Mouse (Mus musculus): Measurements from ENCODE around the gene Mast3.

Gene Mast3

GRCm38 (mm10) chr8:70804481-70805206, at the start of gene Mast3:
TSS of gene Mast3 (minus strand) at chr8:70805054.
- in situ Hi-C loops (cut with MboI; ENCODE audit: low pct_unique_long_range_greater_than_20kb in 1 of 2, low sequenced_read_pairs in 2 of 2, unreplicated experiment in 1 of 2), result no loop called here

- in situ Hi-C loops (cut with MboI; ENCODE audit: low pct_unique_long_range_greater_than_20kb in 1 of 2, low sequenced_read_pairs in 2 of 2, unreplicated experiment in 1 of 2), result no loop called here
Observed at GRCm38 (mm10) chr8:70853863-70854262, 49.0 kb upstream of the Mast3 start.

GRCm38 (mm10) chr8:70852595-70853231, 47.9 kb upstream of the Mast3 start:
- in situ Hi-C loops (cut with MboI; ENCODE audit: low pct_unique_long_range_greater_than_20kb in 1 of 2, low sequenced_read_pairs in 2 of 2, unreplicated experiment in 1 of 2), result no loop called here

- in situ Hi-C loops (cut with MboI; ENCODE audit: low pct_unique_long_range_greater_than_20kb in 1 of 2, low sequenced_read_pairs in 2 of 2, unreplicated experiment in 1 of 2), result no loop called here
Observed at GRCm38 (mm10) chr8:70851837-70852236, 47.0 kb upstream of the Mast3 start.

DNA sequence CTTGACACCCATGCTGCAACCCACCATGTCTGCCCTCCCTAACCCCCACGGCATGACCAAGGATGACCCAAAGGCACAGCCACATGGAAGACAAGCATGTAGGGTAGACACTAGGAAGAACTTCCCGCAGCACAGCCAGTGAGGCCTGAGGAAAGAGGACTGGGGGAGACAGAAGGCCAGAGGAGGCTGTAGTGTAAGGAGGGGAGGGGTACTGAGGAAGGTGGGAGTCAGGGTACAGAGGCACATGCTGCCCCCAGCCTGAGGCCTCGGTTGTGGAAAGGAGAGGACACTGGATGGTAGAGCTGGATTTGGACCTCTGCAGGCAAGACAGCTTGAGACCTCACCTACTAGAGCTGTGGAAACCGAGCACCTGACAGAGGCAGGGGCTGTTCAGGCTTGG, 46.1 kb upstream of the Mast3 start:
- in situ Hi-C loops (cut with MboI; ENCODE audit: low pct_unique_long_range_greater_than_20kb in 1 of 2, low sequenced_read_pairs in 2 of 2, unreplicated experiment in 1 of 2), result no loop called here

DNA sequence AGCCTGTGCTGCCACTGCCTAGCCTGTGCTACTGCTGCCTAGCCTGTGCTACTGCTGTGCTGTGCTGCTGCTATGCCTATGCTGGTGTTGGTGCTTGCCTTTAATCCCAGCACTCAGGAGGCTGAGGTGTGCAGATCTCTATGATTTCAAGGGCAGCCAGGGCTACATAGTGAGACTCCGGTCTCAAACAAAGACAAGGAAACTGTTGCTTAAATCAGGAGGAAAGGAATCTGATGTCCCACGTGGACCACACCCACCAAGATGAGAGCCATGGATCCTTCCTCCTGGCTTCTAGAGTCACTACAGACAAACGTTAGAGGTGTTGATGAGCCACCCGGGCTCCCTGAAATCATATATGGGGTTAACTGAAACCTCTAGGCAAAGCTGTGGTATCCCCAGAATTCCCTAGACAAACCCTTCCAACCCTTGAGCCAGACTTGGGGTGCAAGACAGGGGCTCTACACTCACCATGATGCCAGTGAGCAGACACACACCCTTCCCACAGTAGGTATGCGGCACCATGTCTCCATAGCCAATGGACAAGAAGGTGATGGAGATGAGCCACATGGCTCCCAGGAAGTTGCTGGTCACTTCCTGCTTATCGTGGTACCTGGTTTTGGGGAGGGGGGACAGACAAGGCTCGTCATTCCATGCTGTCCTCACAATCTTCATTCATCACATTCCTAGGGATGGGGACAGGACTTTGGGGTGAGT, 45.4 kb upstream of the Mast3 start:
- in situ Hi-C loops (cut with MboI; ENCODE audit: low pct_unique_long_range_greater_than_20kb in 1 of 2, low sequenced_read_pairs in 2 of 2, unreplicated experiment in 1 of 2), result no loop called here

DNA sequence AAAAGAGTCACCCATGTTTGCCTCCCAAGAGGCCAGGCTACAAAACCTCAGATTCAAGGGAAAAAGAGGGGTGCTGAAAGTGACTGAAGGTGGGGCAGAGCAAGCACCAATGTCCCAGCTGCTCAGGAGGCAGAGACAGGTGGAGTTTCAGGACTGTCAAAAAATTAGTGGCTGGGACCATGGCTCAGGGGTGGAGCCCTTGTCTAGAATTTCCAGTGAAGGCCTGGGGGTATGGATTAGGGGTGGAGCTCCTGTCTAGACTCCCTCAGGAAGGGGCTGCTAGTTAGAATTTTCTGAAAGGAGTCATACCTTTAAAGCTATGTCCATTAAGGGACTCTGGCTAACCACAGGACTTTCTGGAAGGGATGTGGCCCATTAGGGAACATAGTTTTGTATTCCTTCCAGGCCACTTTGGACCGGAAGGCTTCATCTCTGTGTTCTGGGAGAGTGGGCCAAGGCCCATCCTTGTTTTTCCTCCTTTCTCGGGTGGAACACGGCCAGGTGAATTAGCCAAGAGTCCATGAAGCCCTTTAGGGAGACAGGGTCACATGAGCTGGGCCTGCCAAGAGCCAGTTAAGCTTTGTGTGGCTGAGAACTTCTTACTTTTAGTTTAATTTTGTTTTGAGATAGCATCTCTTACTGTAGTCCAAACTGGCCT, 44.6 kb upstream of the Mast3 start:
- in situ Hi-C loops (cut with MboI; ENCODE audit: low pct_unique_long_range_greater_than_20kb in 1 of 2, low sequenced_read_pairs in 2 of 2, unreplicated experiment in 1 of 2), result no loop called here

GRCm38 (mm10) chr8:70846371-70847154, 41.7 kb upstream of the Mast3 start:
- in situ Hi-C loops (cut with MboI; ENCODE audit: low pct_unique_long_range_greater_than_20kb in 1 of 2, low sequenced_read_pairs in 2 of 2, unreplicated experiment in 1 of 2), result no loop called here

- in situ Hi-C loops (cut with MboI; ENCODE audit: low pct_unique_long_range_greater_than_20kb in 1 of 2, low sequenced_read_pairs in 2 of 2, unreplicated experiment in 1 of 2), result no loop called here
Observed at GRCm38 (mm10) chr8:70845108-70845507, 40.3 kb upstream of the Mast3 start.

- in situ Hi-C loops (cut with MboI; ENCODE audit: low pct_unique_long_range_greater_than_20kb in 1 of 2, low sequenced_read_pairs in 2 of 2, unreplicated experiment in 1 of 2), result no loop called here
Observed at GRCm38 (mm10) chr8:70844523-70844922, 39.7 kb upstream of the Mast3 start.

GRCm38 (mm10) chr8:70843941-70844340, 39.1 kb upstream of the Mast3 start:
- in situ Hi-C loops (cut with MboI; ENCODE audit: low pct_unique_long_range_greater_than_20kb in 1 of 2, low sequenced_read_pairs in 2 of 2, unreplicated experiment in 1 of 2), result no loop called here

GRCm38 (mm10) chr8:70843214-70843773, 38.4 kb upstream of the Mast3 start:
- in situ Hi-C loops (cut with MboI; ENCODE audit: low pct_unique_long_range_greater_than_20kb in 1 of 2, low sequenced_read_pairs in 2 of 2, unreplicated experiment in 1 of 2), result no loop called here

- in situ Hi-C loops (cut with MboI; ENCODE audit: low pct_unique_long_range_greater_than_20kb in 1 of 2, low sequenced_read_pairs in 2 of 2, unreplicated experiment in 1 of 2), result no loop called here
Observed at GRCm38 (mm10) chr8:70842484-70842883, 37.6 kb upstream of the Mast3 start.

- in situ Hi-C loops (cut with MboI; ENCODE audit: low pct_unique_long_range_greater_than_20kb in 1 of 2, low sequenced_read_pairs in 2 of 2, unreplicated experiment in 1 of 2), result no loop called here
Observed at GRCm38 (mm10) chr8:70841147-70842072, 36.6 kb upstream of the Mast3 start.

DNA sequence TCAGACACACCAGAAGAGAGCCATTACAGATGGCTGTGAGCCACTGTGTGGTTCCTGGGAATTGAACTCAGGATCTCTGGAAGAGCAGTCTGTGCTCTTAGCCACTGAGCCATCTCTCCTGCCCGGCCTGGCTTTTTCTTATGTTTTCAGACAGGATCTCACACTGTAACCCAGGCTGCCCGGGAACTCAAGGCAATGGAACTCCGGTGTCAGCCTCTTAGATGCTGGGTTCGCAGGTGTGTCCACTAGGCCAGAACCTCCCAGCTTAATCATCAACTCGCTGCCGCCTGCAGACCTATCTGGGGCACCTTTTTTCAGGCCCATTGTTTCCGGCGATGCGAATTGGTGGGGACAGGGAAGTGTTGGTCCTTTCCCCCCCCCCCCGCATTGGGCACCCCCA, 35.7 kb upstream of the Mast3 start:
- in situ Hi-C loops (cut with MboI; ENCODE audit: low pct_unique_long_range_greater_than_20kb in 1 of 2, low sequenced_read_pairs in 2 of 2, unreplicated experiment in 1 of 2), result no loop called here

GRCm38 (mm10) chr8:70839408-70840351, 34.8 kb upstream of the Mast3 start, which contains the start of gene Arrdc2:
TSS of gene Arrdc2 (minus strand) at chr8:70839720.
- in situ Hi-C loops (cut with MboI; ENCODE audit: low pct_unique_long_range_greater_than_20kb in 1 of 2, low sequenced_read_pairs in 2 of 2, unreplicated experiment in 1 of 2), result loop anchor here in 1 of 2 experiments (5.0 kb wide), 1 partner anchor 127 kb away; no protein-coding TSS in a partner anchor

All from mouse embryonic stem cell (cell line).